ENCODE assay signal across 9 mouse cellular contexts in the genomic region with DNA sequence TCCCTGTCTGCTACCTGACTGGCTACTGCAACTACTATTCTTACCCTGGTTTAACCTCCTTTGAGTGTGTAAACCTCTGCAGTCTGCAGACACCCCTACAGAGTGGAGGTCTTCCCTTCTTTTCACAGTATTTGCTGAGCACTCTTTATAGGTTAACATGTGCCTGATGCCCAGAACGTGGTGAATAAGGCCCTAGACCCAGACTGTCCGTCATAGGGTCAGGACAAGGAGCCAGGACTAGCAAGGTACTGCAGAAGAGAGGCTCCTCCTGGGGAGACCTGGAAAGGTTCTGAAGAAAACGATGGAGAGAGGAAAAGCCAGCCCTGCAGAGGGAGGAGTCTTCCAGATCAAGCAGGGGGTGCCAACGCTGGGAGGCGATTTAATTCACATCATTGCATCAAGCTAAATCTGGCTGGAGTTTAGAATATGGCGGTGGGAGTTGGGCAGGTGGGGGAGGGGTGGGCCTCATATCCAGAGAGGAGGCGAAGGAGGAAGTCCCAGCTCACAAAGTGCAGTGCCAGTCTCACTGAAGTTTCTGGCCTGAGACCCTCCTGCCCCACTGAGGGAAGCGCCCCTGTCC. TPM values are rescaled to one million over a fixed set of nuclear protein-coding genes. Genes with fewer than 3 reads are reported as not detected.
DNase-seq lines count a peak whose midpoint lies in the region; ATAC-seq and TF ChIP-seq lines count a peak whose summit lies in the region.
"Had no signal": no experiment of that assay in that cellular context is flagged by ENCODE, and none has a peak within 500 bp of the region (broad histone marks: within the 10 kb centered on the region; RNA-seq: fewer than 3 reads in every experiment).

No protein-coding gene starts in this region.

- ATAC-seq in intestine, postnatal 0 days, result no peak
- no peak for ATAC-seq in neural tube, embryonic 14.5 days (ENCODE audit: low read depth)

- no peak overlapping the region for H3K9ac ChIP-seq in intestine, postnatal 0 days (ENCODE audit: low read depth, low read length)
- peak overlapping the region; percentile 77 for H3K9ac ChIP-seq in neural tube, embryonic 14.5 days (replicated peaks; ENCODE audit: low read depth, low read length)

- H3K27ac ChIP-seq in layer of hippocampus, adult 2 months, result peak overlapping the region; percentile 49
- peak overlapping the region; percentile 5; the same call in 1 of the 2 replicates for H3K27ac ChIP-seq in embryonic fibroblast, embryonic 13.5 days (ENCODE audit: insufficient read depth, low read length)
- H3K27ac ChIP-seq in intestine, postnatal 0 days (ENCODE audit: low read depth, low read length), result no peak overlapping the region; the same call in 1 of the 2 replicates
- H3K27ac ChIP-seq in neural tube, embryonic 14.5 days (ENCODE audit: low read depth, low read length), result peak overlapping the region; percentile 74; the same call in 1 of the 2 replicates
- no peak overlapping the region for H3K27ac ChIP-seq in cerebellum, adult 2 months (ENCODE audit: insufficient read depth, low read length)
- H3K27ac ChIP-seq: macrophage had no signal

- TF ChIP-seq POLR2A in embryonic fibroblast, embryonic 13.5 days (IDR thresholded peaks at IDR 0.05; ENCODE audit: low read depth, low read length), result peak; percentile 41; the same call in 1 of the 2 replicates
- no peak for TF ChIP-seq POLR2A in cerebellum, adult 2 months (IDR thresholded peaks at IDR 0.05; ENCODE audit: borderline replicate concordance, insufficient read depth, low read length)

- H3K4me1 ChIP-seq in embryonic fibroblast, embryonic 13.5 days (ENCODE audit: control insufficient read depth, insufficient read depth, low read length), result no peaks in the 10 kb centered on the region
- no peaks in the 10 kb centered on the region; the same call in 1 of the 2 replicates for H3K4me1 ChIP-seq in intestine, postnatal 0 days (replicated peaks; ENCODE audit: control insufficient read depth, insufficient read depth, low read length)
- peaks cover 10% of the 10 kb centered on the region; the same call in 1 of the 2 replicates for H3K4me1 ChIP-seq in neural tube, embryonic 14.5 days (ENCODE audit: control insufficient read depth, insufficient read depth, low read length)
- no peaks in the 10 kb centered on the region for H3K4me1 ChIP-seq in cerebellum, adult 2 months (ENCODE audit: control insufficient read depth, insufficient read depth, low read length)

- peak overlapping the region; percentile 62 for H3K4me3 ChIP-seq in layer of hippocampus, adult 2 months
- H3K4me3 ChIP-seq in embryonic fibroblast, embryonic 13.5 days (ENCODE audit: insufficient read depth, low read length), result peak overlapping the region; percentile 60; the same call in 1 of the 2 replicates
- H3K4me3 ChIP-seq in intestine, postnatal 0 days (ENCODE audit: low read depth, low read length), result peak overlapping the region; percentile 68
- H3K4me3 ChIP-seq in neural tube, embryonic 14.5 days (ENCODE audit: low read depth, low read length), result peak overlapping the region; percentile 72
- no peak overlapping the region for H3K4me3 ChIP-seq in cerebellum, adult 2 months (replicated peaks; ENCODE audit: insufficient read depth, low read depth, low read length)

- 37% methylated on average over 8 of the region's 8 CpGs for WGBS in intestine, postnatal 0 days
- WGBS in neural tube, embryonic 14.5 days, result 23% methylated on average over 8 of the region's 8 CpGs
- WGBS in cerebellum, adult 2 months, result 43% methylated on average over 8 of the region's 8 CpGs

- H3K9me3 ChIP-seq in intestine, postnatal 0 days (ENCODE audit: control insufficient read depth), result no peaks in the 10 kb centered on the region
- H3K9me3 ChIP-seq in neural tube, embryonic 14.5 days (ENCODE audit: control insufficient read depth, low read length), result no peaks in the 10 kb centered on the region

- no peak for TF ChIP-seq CTCF in layer of hippocampus, adult 2 months (conservative IDR thresholded peaks at IDR 0.05)
- no peak for TF ChIP-seq CTCF in embryonic fibroblast, embryonic 13.5 days (IDR thresholded peaks at IDR 0.05; ENCODE audit: borderline replicate concordance, insufficient read depth, low read length)
- no peak for TF ChIP-seq CTCF in intestine, postnatal 0 days (IDR thresholded peaks at IDR 0.05; ENCODE audit: low read depth)
- TF ChIP-seq CTCF in cerebellum, adult 2 months (IDR thresholded peaks at IDR 0.05; ENCODE audit: borderline replicate concordance, insufficient read depth, low read depth, low read length), result no peak

- H3K36me3 ChIP-seq in intestine, postnatal 0 days (ENCODE audit: control insufficient read depth, insufficient read depth), result no peaks in the 10 kb centered on the region
- H3K36me3 ChIP-seq in neural tube, embryonic 14.5 days (ENCODE audit: control insufficient read depth, insufficient read depth, low read length), result no peaks in the 10 kb centered on the region

- DNase-seq in layer of hippocampus, adult 2 months (ENCODE audit: low spot score in 2 of 2), result no peak
- DNase-seq in layer of hippocampus, adult 9-10 months (ENCODE audit: low spot score), result no peak
- DNase-seq in frontal cortex, postnatal 10 days (ENCODE audit: low spot score in 2 of 2), result no peak
- DNase-seq in cerebellum, adult 2 months, result no peak
- no peak for DNase-seq in thymus, postnatal 25 days

- H3K27me3 ChIP-seq in intestine, postnatal 0 days (replicated peaks; ENCODE audit: control insufficient read depth, insufficient read depth, low read length), result no peaks in the 10 kb centered on the region
- H3K27me3 ChIP-seq in neural tube, embryonic 14.5 days (ENCODE audit: control insufficient read depth, insufficient read depth, low read length), result no peaks in the 10 kb centered on the region
- H3K27me3 ChIP-seq in cerebellum, adult 2 months (ENCODE audit: control insufficient read depth, insufficient read depth, low read length), result no peaks in the 10 kb centered on the region

- H3K4me2 ChIP-seq in intestine, postnatal 0 days (replicated peaks; ENCODE audit: low read depth), result peak overlapping the region; percentile 100
- peak overlapping the region; percentile 97 for H3K4me2 ChIP-seq in neural tube, embryonic 14.5 days (ENCODE audit: low read depth, low read length)

RNA-seq across cellular contexts. Expression of gene Igdcc4, which starts 2.0 kb away (rescaled TPM):
- 10 to 100 TPM; 34.7 to 38.8 TPM for total RNA-seq in layer of hippocampus, adult 2 months (2021)
- 25.1 and 42.1 TPM in 2 replicates for polyA plus RNA-seq in embryonic fibroblast, embryonic 13.5 days (2011; ENCODE audit: insufficient read length, low read depth, missing spikeins)
- polyA plus RNA-seq in intestine, postnatal 0 days (2015; fragmentation: Nextera tagmentation; extraction: Ambion mirVana), result 4.1 and 4.5 TPM in 2 replicates
- polyA plus RNA-seq in neural tube, embryonic 14.5 days (2014; fragmentation: Nextera tagmentation; extraction: Ambion mirVana), result 15.6 and 19.4 TPM in 2 replicates
- 28.9 and 29.0 TPM in 2 replicates for polyA plus RNA-seq in cerebellum, adult 2 months (2012; rRNA removed)

RNA-seq across cellular contexts. Expression of gene Igdcc3, which starts 37.7 kb away (rescaled TPM):
- total RNA-seq in layer of hippocampus, adult 2 months (2021), result 1 to 10 TPM; 3.5 to 4.9 TPM
- polyA plus RNA-seq in embryonic fibroblast, embryonic 13.5 days (2011; ENCODE audit: insufficient read length, low read depth, missing spikeins), result not detected in 2 replicates
- 0.22 TPM in 2 replicates for polyA plus RNA-seq in intestine, postnatal 0 days (2015; fragmentation: Nextera tagmentation; extraction: Ambion mirVana)
- 9.9 and 10.1 TPM in 2 replicates for polyA plus RNA-seq in neural tube, embryonic 14.5 days (2014; fragmentation: Nextera tagmentation; extraction: Ambion mirVana)
- polyA plus RNA-seq in cerebellum, adult 2 months (2012; rRNA removed), result 1.8 and 2.4 TPM in 2 replicates
- polyA plus RNA-seq: macrophage had no signal

Comparison
In these comparisons a context has a peak if more than half of its experiments do, and no peak if none do; other contexts are left out.
1. H3K27ac ChIP-seq: peak in layer of hippocampus, adult 2 months (single experiment), embryonic fibroblast, embryonic 13.5 days (single experiment) and neural tube, embryonic 14.5 days (single experiment); none in intestine, postnatal 0 days (single experiment) and cerebellum, adult 2 months (single experiment).